Mouse (Mus musculus) testis, adult 2 months (tissue): ENCODE measurements at regions not wholly inside any gene's neighbourhood (a gene's known extent, or its start where the extent isn't known, plus 50 kb on each side); places are given as distances from the start of the nearest gene placed in this dataset.

Experiments used
- CTCF ChIP-seq: fragments of 200-500 bp; IDR thresholded peaks from 2 replicates; pipeline ENCODE4 v1.5.1; 2012; ENCODE audit warnings: low read depth, mild to moderate bottlenecking, inconsistent platforms, low read length, moderate library complexity; ENCODE audit not compliant: control insufficient read depth, insufficient read depth, insufficient replicate concordance
- POLR2A ChIP-seq: fragments of 200-500 bp; IDR thresholded peaks from 2 replicates; pipeline ENCODE4 v1.6.1; 2012; ENCODE audit warnings: low read depth, mild to moderate bottlenecking, inconsistent platforms, low read length, moderate library complexity; ENCODE audit not compliant: control insufficient read depth

- TF ChIP-seq CTCF (no peak), POLR2A (no peak)
These were observed 143.0 kb downstream of the Bcl11b start for GRCm38 (mm10) chr12:107860358-107860757.
